Mouse (Mus musculus) spleen, postnatal 14 days (tissue): ENCODE data around the gene Apba3.
A peak's percentile ranks its signal among the peaks of the same experiment; 100 is the strongest.

ENCODE experiments used
- DNase-seq, 2 experiments: peaks; one replicate each; pipeline ENCODE4 v3.0.0; 2021 to 2022; ENCODE audit warnings: low spot score in 2 of 2

Apba3 gene

GRCm38 (mm10) chr10:81306837-81307682, 40.3 kb downstream of the Apba3 start:
- no peak for DNase-seq

GRCm38 (mm10) chr10:81309571-81309970, 42.8 kb downstream of the Apba3 start:
- DNase-seq = no peak

- no peak for DNase-seq
These were observed 46.8 kb downstream of the Apba3 start for GRCm38 (mm10) chr10:81313581-81313980.

GRCm38 (mm10) chr10:81314201-81314600, 47.4 kb downstream of the Apba3 start:
- DNase-seq = no peak

GRCm38 (mm10) chr10:81315587-81315986, 48.8 kb downstream of the Apba3 start:
- DNase-seq = no peak

- DNase-seq = no peak
These were observed 49.7 kb downstream of the Apba3 start for GRCm38 (mm10) chr10:81316338-81317060.

- DNase-seq = no peak
These were observed 50.5 kb downstream of the Apba3 start for GRCm38 (mm10) chr10:81317273-81317672.

- DNase-seq = no peak
These were observed 52.0 kb downstream of the Apba3 start for GRCm38 (mm10) chr10:81318589-81319329.

GRCm38 (mm10) chr10:81319330-81319699, 52.6 kb downstream of the Apba3 start:
- DNase-seq = no peak

- DNase-seq = peak; percentile 82 to 86
These were observed 53.2 kb downstream of the Apba3 start for GRCm38 (mm10) chr10:81319741-81320549.

- DNase-seq = peak; percentile 96 to 97
These were observed 54.0 kb downstream of the Apba3 start, which contains the start of gene Cactin for GRCm38 (mm10) chr10:81320550-81321347. Gene Cactin (plus strand): TSS chr10:81321103.

- no peak for DNase-seq
These were observed 54.7 kb downstream of the Apba3 start for GRCm38 (mm10) chr10:81321436-81321835.

GRCm38 (mm10) chr10:81322444-81322843, 55.7 kb downstream of the Apba3 start:
- DNase-seq = no peak
